Mouse (Mus musculus): ENCODE results near the gene 5530401A14Rik. TPM values are rescaled to one million over a fixed set of nuclear protein-coding genes. Genes with fewer than 3 reads are reported as not detected.

5530401A14Rik gene
- polyA plus RNA-seq, 1 experiment from 2014 or later, result 1.0 TPM

GRCm38 (mm10) chr11:81913071-81913470 lies 52.6 kb downstream of the 5530401A14Rik start:
- Histone ChIP-seq H3K36me3 (ENCODE audit: control insufficient read depth, insufficient read depth, low read length) (no peaks in the 10 kb centered on the region), H3K4me3 (ENCODE audit: low read depth, low read length) (no peak overlapping the region), H3K4me2 (ENCODE audit: low read length) (no peak overlapping the region), H3K4me1 (ENCODE audit: control insufficient read depth, insufficient read depth, low read length) (peaks cover 7% of the 10 kb centered on the region), H3K27ac (ENCODE audit: low read length) (no peak overlapping the region), H3K27me3 (ENCODE audit: control insufficient read depth, insufficient read depth, low read depth, low read length) (no peaks in the 10 kb centered on the region), H3K9me3 (replicated peaks; ENCODE audit: control insufficient read depth, low read length, poor library complexity, severe bottlenecking) (no peaks in the 10 kb centered on the region), H3K9ac (ENCODE audit: low read depth, low read length) (no peak overlapping the region)
- ATAC-seq, result no peak
- 92% methylated on average over 4 of the region's 4 CpGs for WGBS

GRCm38 (mm10) chr11:81915501-81915900 lies 55.0 kb downstream of the 5530401A14Rik start:
- H3K27ac ChIP-seq (ENCODE audit: low read length), result peak overlapping the region; percentile 53; the same call in 1 of the 2 replicates
- H3K9me3 ChIP-seq (replicated peaks; ENCODE audit: control insufficient read depth, low read length, poor library complexity, severe bottlenecking), result no peaks in the 10 kb centered on the region; the same call in 1 of the 2 replicates
- H3K27me3 ChIP-seq (ENCODE audit: control insufficient read depth, insufficient read depth, low read depth, low read length), result no peaks in the 10 kb centered on the region
- no peak overlapping the region for H3K4me3 ChIP-seq (ENCODE audit: low read depth, low read length)
- ATAC-seq, result no peak
- peak overlapping the region; percentile 31 for H3K9ac ChIP-seq (ENCODE audit: low read depth, low read length)
- no peaks in the 10 kb centered on the region for H3K36me3 ChIP-seq (ENCODE audit: control insufficient read depth, insufficient read depth, low read length)
- no peak overlapping the region for H3K4me2 ChIP-seq (ENCODE audit: low read length)
- WGBS, result 26% methylated on average over 6 of the region's 6 CpGs
- H3K4me1 ChIP-seq (ENCODE audit: control insufficient read depth, insufficient read depth, low read length), result peaks cover 7% of the 10 kb centered on the region

GRCm38 (mm10) chr11:81923096-81923495 lies 62.6 kb downstream of the 5530401A14Rik start:
- Histone ChIP-seq H3K27me3 (ENCODE audit: control insufficient read depth, insufficient read depth, low read depth, low read length) (no peaks in the 10 kb centered on the region), H3K4me1 (ENCODE audit: control insufficient read depth, insufficient read depth, low read length) (no peaks in the 10 kb centered on the region), H3K27ac (ENCODE audit: low read length) (no peak overlapping the region), H3K36me3 (ENCODE audit: control insufficient read depth, insufficient read depth, low read length) (no peaks in the 10 kb centered on the region), H3K9me3 (replicated peaks; ENCODE audit: control insufficient read depth, low read length, poor library complexity, severe bottlenecking) (no peaks in the 10 kb centered on the region; the same call in 1 of the 2 replicates), H3K9ac (ENCODE audit: low read depth, low read length) (no peak overlapping the region), H3K4me2 (ENCODE audit: low read length) (no peak overlapping the region), H3K4me3 (ENCODE audit: low read depth, low read length) (no peak overlapping the region)
- ATAC-seq, result no peak
- 82% methylated on average over 2 of the region's 2 CpGs for WGBS

GRCm38 (mm10) chr11:81923626-81924025 lies 63.2 kb downstream of the 5530401A14Rik start:
- ATAC-seq, result no peak
- H3K27ac ChIP-seq (ENCODE audit: low read length), result no peak overlapping the region
- no peak overlapping the region for H3K4me3 ChIP-seq (ENCODE audit: low read depth, low read length)
- no peaks in the 10 kb centered on the region; the same call in 1 of the 2 replicates for H3K9me3 ChIP-seq (replicated peaks; ENCODE audit: control insufficient read depth, low read length, poor library complexity, severe bottlenecking)
- no peak overlapping the region for H3K9ac ChIP-seq (ENCODE audit: low read depth, low read length)
- no peaks in the 10 kb centered on the region for H3K27me3 ChIP-seq (ENCODE audit: control insufficient read depth, insufficient read depth, low read depth, low read length)
- no peaks in the 10 kb centered on the region for H3K4me1 ChIP-seq (ENCODE audit: control insufficient read depth, insufficient read depth, low read length)
- no peak overlapping the region for H3K4me2 ChIP-seq (ENCODE audit: low read length)
- WGBS, result 86% methylated on average over 4 of the region's 4 CpGs
- H3K36me3 ChIP-seq (ENCODE audit: control insufficient read depth, insufficient read depth, low read length), result no peaks in the 10 kb centered on the region

DNA sequence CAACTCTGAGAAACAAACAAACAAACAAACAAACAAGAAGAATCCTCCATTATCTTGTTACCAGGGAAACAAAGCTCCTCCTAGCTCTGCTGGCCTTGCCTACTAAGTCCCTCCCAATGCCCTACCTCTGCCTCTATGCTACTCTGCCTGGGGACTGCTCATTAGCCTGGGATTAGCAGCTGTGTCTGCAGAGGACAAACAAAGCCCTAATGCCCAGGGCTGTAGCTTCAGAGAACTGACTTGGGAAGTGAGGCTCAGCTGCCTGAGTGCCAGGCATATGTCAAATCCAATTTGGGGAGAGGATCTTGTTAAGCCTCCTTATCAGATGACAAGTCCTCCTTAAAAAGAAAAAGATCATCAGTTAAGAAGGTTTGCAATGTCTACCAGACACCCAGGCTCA lies 65.9 kb downstream of the 5530401A14Rik start:
- Histone ChIP-seq H3K4me1 (ENCODE audit: control insufficient read depth, insufficient read depth, low read length) (no peaks in the 10 kb centered on the region), H3K27ac (ENCODE audit: low read length) (no peak overlapping the region), H3K9me3 (replicated peaks; ENCODE audit: control insufficient read depth, low read length, poor library complexity, severe bottlenecking) (no peaks in the 10 kb centered on the region), H3K36me3 (ENCODE audit: control insufficient read depth, insufficient read depth, low read length) (no peaks in the 10 kb centered on the region), H3K4me2 (ENCODE audit: low read length) (no peak overlapping the region), H3K27me3 (ENCODE audit: control insufficient read depth, insufficient read depth, low read depth, low read length) (no peaks in the 10 kb centered on the region), H3K4me3 (ENCODE audit: low read depth, low read length) (no peak overlapping the region), H3K9ac (ENCODE audit: low read depth, low read length) (no peak overlapping the region)
- ATAC-seq, result no peak

DNA sequence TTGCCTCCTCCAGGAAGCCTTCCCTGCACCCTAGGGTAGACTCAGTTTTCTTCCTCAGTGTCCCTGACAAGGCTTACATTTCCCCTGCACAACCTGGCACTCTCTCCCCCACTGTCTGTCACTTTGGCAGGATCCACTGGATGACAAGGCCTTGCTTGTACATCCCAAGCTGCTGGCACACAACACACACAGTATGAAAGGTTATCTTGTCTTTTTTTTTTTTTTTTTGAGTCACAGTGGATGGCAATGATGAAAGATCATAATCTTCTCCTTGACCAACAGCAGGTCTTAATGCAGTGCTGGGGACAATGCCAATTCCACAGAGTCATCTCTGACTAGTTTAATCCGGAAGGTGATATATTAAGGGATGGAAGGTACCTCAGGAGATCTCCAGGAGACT lies 77.0 kb downstream of the 5530401A14Rik start:
- no peak for ATAC-seq
- 88% methylated on average over 1 of the region's 1 CpGs for WGBS
- no peak overlapping the region for H3K4me3 ChIP-seq (ENCODE audit: low read depth, low read length)
- H3K27ac ChIP-seq (ENCODE audit: low read length), result no peak overlapping the region
- no peaks in the 10 kb centered on the region for H3K9me3 ChIP-seq (replicated peaks; ENCODE audit: control insufficient read depth, low read length, poor library complexity, severe bottlenecking)
- no peaks in the 10 kb centered on the region for H3K4me1 ChIP-seq (ENCODE audit: control insufficient read depth, insufficient read depth, low read length)
- no peaks in the 10 kb centered on the region for H3K36me3 ChIP-seq (ENCODE audit: control insufficient read depth, insufficient read depth, low read length)
- H3K27me3 ChIP-seq (ENCODE audit: control insufficient read depth, insufficient read depth, low read depth, low read length), result no peaks in the 10 kb centered on the region
- H3K4me2 ChIP-seq (ENCODE audit: low read length), result no peak overlapping the region
- no peak overlapping the region for H3K9ac ChIP-seq (ENCODE audit: low read depth, low read length)

DNA sequence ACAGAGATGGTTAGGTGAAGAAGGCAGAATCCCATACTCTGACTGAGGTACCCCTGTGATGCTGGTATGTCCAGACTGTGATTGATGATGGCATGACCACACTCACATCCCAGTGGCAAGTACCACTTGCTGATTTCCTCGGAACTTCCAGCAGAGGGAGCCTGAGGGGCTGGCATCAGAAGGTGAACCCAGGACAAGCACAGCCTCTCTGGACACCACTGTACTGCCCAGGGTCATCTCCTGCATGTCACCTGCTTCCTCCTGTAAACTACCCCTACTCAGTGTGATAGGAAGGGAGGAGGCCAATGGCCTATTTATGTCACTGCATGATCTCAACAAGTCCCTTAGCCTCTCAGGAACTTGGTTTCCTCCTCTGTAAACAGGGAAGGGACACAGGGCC lies 80.5 kb downstream of the 5530401A14Rik start:
- Histone ChIP-seq H3K4me1 (ENCODE audit: control insufficient read depth, insufficient read depth, low read length) (no peaks in the 10 kb centered on the region), H3K36me3 (ENCODE audit: control insufficient read depth, insufficient read depth, low read length) (no peaks in the 10 kb centered on the region), H3K27me3 (ENCODE audit: control insufficient read depth, insufficient read depth, low read depth, low read length) (no peaks in the 10 kb centered on the region), H3K9ac (ENCODE audit: low read depth, low read length) (no peak overlapping the region), H3K9me3 (replicated peaks; ENCODE audit: control insufficient read depth, low read length, poor library complexity, severe bottlenecking) (no peaks in the 10 kb centered on the region), H3K27ac (ENCODE audit: low read length) (no peak overlapping the region), H3K4me3 (ENCODE audit: low read depth, low read length) (no peak overlapping the region), H3K4me2 (ENCODE audit: low read length) (no peak overlapping the region)
- 21% methylated on average over 1 of the region's 1 CpGs for WGBS
- ATAC-seq, result no peak

- no peak for ATAC-seq
- WGBS, result 100% methylated on average over 1 of the region's 1 CpGs
- H3K4me1 ChIP-seq (ENCODE audit: control insufficient read depth, insufficient read depth, low read length), result no peaks in the 10 kb centered on the region
Observed at GRCm38 (mm10) chr11:81942167-81942566, 81.7 kb downstream of the 5530401A14Rik start.

More at GRCm38 (mm10) chr11:81942167-81942566, 81.7 kb downstream of the 5530401A14Rik start:
- no peaks in the 10 kb centered on the region for H3K27me3 ChIP-seq (ENCODE audit: control insufficient read depth, insufficient read depth, low read depth, low read length)
- H3K4me2 ChIP-seq (ENCODE audit: low read length), result no peak overlapping the region
- no peak overlapping the region for H3K4me3 ChIP-seq (ENCODE audit: low read depth, low read length)
- H3K27ac ChIP-seq (ENCODE audit: low read length), result no peak overlapping the region
- H3K9ac ChIP-seq (ENCODE audit: low read depth, low read length), result no peak overlapping the region
- H3K9me3 ChIP-seq (replicated peaks; ENCODE audit: control insufficient read depth, low read length, poor library complexity, severe bottlenecking), result no peaks in the 10 kb centered on the region
- no peaks in the 10 kb centered on the region for H3K36me3 ChIP-seq (ENCODE audit: control insufficient read depth, insufficient read depth, low read length)
